Mouse (Mus musculus): ENCODE data around the gene Fbxo40.

- TF ChIP-seq TCF12 (IDR thresholded peaks at IDR 0.05; ENCODE audit: low read depth, low read length) (no peak; the same call in 1 of the 2 replicates), POLR2A (IDR thresholded peaks at IDR 0.05; ENCODE audit: low read depth, low read length) (no peak), MAX (IDR thresholded peaks at IDR 0.05; ENCODE audit: low read length) (peak; percentile 31; the same call in 1 of the 2 replicates), CTCF (conservative IDR thresholded peaks at IDR 0.05 in 1 of 2, IDR thresholded peaks at IDR 0.05 in 1 of 2; ENCODE audit: low read depth in 2 of 2, low read length in 2 of 2) (no peak)
These were observed 62.2 kb downstream of the Fbxo40 start for GRCm38 (mm10) chr16:36928106-36928500.
